Mouse (Mus musculus) hindbrain, embryonic 12.5 days (tissue): Measurements from ENCODE around the gene Raver2. TPM values are rescaled to one million over a fixed set of nuclear protein-coding genes. Genes with fewer than 3 reads are reported as not detected.
"Not testable (repeated sequence)": the region's sequence is repeated elsewhere in the genome, so short reads cannot be mapped to it uniquely, and the experiment has no call there.

Source experiments
- ATAC-seq: fragments of 200-750 bp; cut with Nextera tagmentation; 2 replicates; pipeline ENCODE4 v1.8.0; 2017; ENCODE audit warnings: moderate TSS enrichment; ENCODE audit not compliant: low FRiP score
- H3K27ac ChIP-seq: fragments of 300-500 bp; sonication (generic); 2 replicates; pipeline ENCODE4 v1.5.1; 2016; ENCODE audit warnings: mild to moderate bottlenecking
- H3K27me3 ChIP-seq: fragments of 300-500 bp; sonication (generic); 2 replicates; pipeline ENCODE4 v1.6.1; 2016; ENCODE audit warnings: mild to moderate bottlenecking
- H3K36me3 ChIP-seq: fragments of 300-500 bp; sonication (generic); 2 replicates; pipeline ENCODE4 v1.6.1; 2016; ENCODE audit warnings: mild to moderate bottlenecking
- H3K4me1 ChIP-seq: fragments of 300-500 bp; sonication (generic); 2 replicates; pipeline ENCODE4 v1.6.1; 2016
- H3K4me2 ChIP-seq: fragments of 300-500 bp; sonication (generic); replicated peaks from 2 replicates; pipeline ENCODE4 v1.6.1; 2016; ENCODE audit warnings: mild to moderate bottlenecking
- H3K4me3 ChIP-seq: fragments of 300-500 bp; sonication (generic); 2 replicates; pipeline ENCODE4 v1.5.1; 2016; ENCODE audit warnings: mild to moderate bottlenecking
- H3K9ac ChIP-seq: fragments of 300-500 bp; sonication (generic); 2 replicates; pipeline ENCODE4 v1.6.1; 2016; ENCODE audit warnings: mild to moderate bottlenecking, moderate library complexity
- H3K9me3 ChIP-seq: fragments of 300-500 bp; sonication (generic); replicated peaks from 2 replicates; pipeline ENCODE4 v1.6.1; 2016; ENCODE audit warnings: mild to moderate bottlenecking
- WGBS: fragments of 180-500 bp; shearing (Covaris S2); methylation state at CpG from one replicate; pipeline ENCODE4 v1.1.7; 2016; 5-methylcytosine and 5-hydroxymethylcytosine counted together
- polyA plus RNA-seq: library from polyadenylated mRNA; unstranded; fragments of >200 nt; fragmentation: Nextera tagmentation; extraction: Ambion mirVana; gene quantifications from 2 replicates; pipeline ENCODE4 v1.2.1, GENCODE M21; 2016

Gene Raver2
- polyA plus RNA-seq, 1 experiment from 2014 or later = 13.1 TPM

DNA sequence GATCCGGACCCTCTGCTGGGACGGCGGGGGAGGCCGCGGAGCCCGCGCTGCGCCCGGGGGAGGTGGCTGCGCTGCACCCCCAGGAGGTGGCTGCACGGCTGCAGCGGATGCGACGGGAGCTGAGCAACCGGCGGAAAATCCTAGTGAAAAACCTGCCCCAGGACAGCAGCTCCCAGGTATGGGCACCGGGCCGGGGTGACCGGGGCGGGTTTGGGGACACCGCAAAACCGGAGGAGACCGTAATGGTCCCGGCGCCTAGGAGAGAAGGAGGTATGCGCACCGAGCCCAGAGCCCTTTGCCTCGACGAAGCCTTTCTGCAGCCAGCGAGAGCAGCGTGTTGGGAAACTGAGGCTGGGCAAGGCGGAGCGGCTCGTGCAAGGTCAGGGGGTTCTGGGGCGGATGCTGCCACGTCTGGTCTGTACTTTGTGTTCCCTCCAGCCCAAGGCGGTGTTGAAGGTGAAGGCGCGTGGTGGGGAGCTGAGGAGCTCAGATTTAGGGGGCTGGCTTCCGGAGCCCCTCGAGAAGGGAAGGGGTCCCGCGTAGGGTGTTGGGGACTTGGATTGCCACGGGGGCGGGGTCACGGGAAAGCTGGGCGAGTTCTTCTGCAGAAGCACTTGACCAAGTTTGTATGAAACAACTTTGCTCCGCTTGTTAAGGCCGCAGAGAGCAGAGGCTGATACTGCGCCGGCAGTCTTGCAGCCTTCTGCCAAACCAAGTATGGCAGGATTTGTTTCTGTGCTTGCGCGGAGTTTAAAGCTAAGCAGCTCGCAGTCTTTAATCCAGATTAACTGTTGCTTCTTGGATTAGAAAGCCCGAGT lies 580 bp downstream of the Raver2 start:
- H3K4me3 ChIP-seq = peak overlapping the region; percentile 85
- H3K27me3 ChIP-seq = 0 out of 2 replicates have a peak, but pooled peaks cover 3% of the 10 kb centered on the region
- no peaks in the 10 kb centered on the region for H3K9me3 ChIP-seq
- peak; percentile 73 for ATAC-seq
- peak overlapping the region; percentile 91 for H3K4me2 ChIP-seq
- under 1% methylated on average over 55 of the region's 55 CpGs for WGBS
- peaks cover 3% of the 10 kb centered on the region; the same call in 1 of the 2 replicates for H3K4me1 ChIP-seq
- peak overlapping the region; percentile 30; the same call in 1 of the 2 replicates for H3K27ac ChIP-seq
- peak overlapping the region; percentile 88 for H3K9ac ChIP-seq
- H3K36me3 ChIP-seq = no peaks in the 10 kb centered on the region

GRCm38 (mm10) chr4:101071570-101071969 lies 2.8 kb downstream of the Raver2 start:
- Histone ChIP-seq H3K9ac (no peak overlapping the region), H3K4me1 (peaks cover 3% of the 10 kb centered on the region; the same call in 1 of the 2 replicates), H3K4me3 (no peak overlapping the region), H3K4me2 (no peak overlapping the region), H3K27me3 (0 out of 2 replicates have a peak, but pooled peaks cover 3% of the 10 kb centered on the region), H3K36me3 (no peaks in the 10 kb centered on the region), H3K9me3 (no peaks in the 10 kb centered on the region), H3K27ac (no peak overlapping the region)
- WGBS = 86% methylated on average over 4 of the region's 4 CpGs
- ATAC-seq = no peak

DNA sequence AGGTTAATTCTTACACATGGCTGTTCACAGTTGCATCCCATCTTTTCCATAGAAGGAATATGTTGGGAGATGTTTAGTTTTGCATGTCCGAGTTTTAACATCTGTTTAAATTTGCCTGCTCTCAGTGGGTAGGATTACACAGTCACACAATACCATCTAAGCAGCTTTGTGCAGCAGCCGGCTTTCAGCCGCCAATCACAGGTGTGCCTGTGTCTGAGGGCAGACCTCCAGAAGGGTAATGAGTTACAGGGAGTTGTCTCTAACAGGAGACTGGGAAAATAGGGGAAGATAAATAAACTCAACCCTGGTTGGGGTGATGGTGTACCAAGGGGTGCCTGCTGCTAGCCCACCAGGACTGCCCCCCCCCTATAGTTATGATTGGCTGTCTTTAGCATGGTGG lies 7.6 kb downstream of the Raver2 start:
- Histone ChIP-seq H3K9ac (no peak overlapping the region), H3K4me3 (no peak overlapping the region), H3K4me2 (no peak overlapping the region), H3K36me3 (no peaks in the 10 kb centered on the region), H3K27me3 (no peaks in the 10 kb centered on the region), H3K27ac (no peak overlapping the region), H3K4me1 (peaks cover 3% of the 10 kb centered on the region; the same call in 1 of the 2 replicates), H3K9me3 (no peaks in the 10 kb centered on the region)
- no peak for ATAC-seq
- WGBS = 50% methylated on average over 3 of the region's 3 CpGs

- Histone ChIP-seq H3K4me1 (peaks cover 17% of the 10 kb centered on the region), H3K4me2 (no peak overlapping the region), H3K4me3 (no peak overlapping the region), H3K9me3 (no peaks in the 10 kb centered on the region), H3K27ac (no peak overlapping the region), H3K27me3 (no peaks in the 10 kb centered on the region), H3K9ac (no peak overlapping the region), H3K36me3 (no peaks in the 10 kb centered on the region)
- ATAC-seq = no peak
- WGBS = 74% methylated on average over 3 of the region's 3 CpGs
Measured at GRCm38 (mm10) chr4:101080016-101080415, 11.2 kb downstream of the Raver2 start.

- Histone ChIP-seq H3K27ac (peak overlapping the region; percentile 44; the same call in 1 of the 2 replicates), H3K4me3 (no peak overlapping the region), H3K4me2 (peak overlapping the region; percentile 24)
Measured at GRCm38 (mm10) chr4:101082176-101082888, 13.5 kb downstream of the Raver2 start.

GRCm38 (mm10) chr4:101084863-101085262 lies 16.1 kb downstream of the Raver2 start:
- no peak for ATAC-seq
- H3K27me3 ChIP-seq = no peaks in the 10 kb centered on the region
- no peak overlapping the region for H3K27ac ChIP-seq
- peaks cover 14% of the 10 kb centered on the region for H3K4me1 ChIP-seq
- no peak overlapping the region for H3K9ac ChIP-seq
- WGBS = 96% methylated on average over 4 of the region's 4 CpGs
- H3K4me3 ChIP-seq = no peak overlapping the region
- no peak overlapping the region for H3K4me2 ChIP-seq
- no peaks in the 10 kb centered on the region for H3K36me3 ChIP-seq
- H3K9me3 ChIP-seq = no peaks in the 10 kb centered on the region

More at GRCm38 (mm10) chr4:101082176-101082888, 13.5 kb downstream of the Raver2 start:
- Histone ChIP-seq H3K36me3 (no peaks in the 10 kb centered on the region), H3K4me1 (peaks cover 17% of the 10 kb centered on the region), H3K27me3 (no peaks in the 10 kb centered on the region), H3K9ac (no peak overlapping the region), H3K9me3 (no peaks in the 10 kb centered on the region)
- WGBS = 17% methylated on average over 17 of the region's 17 CpGs
- ATAC-seq = peak; percentile 61; the same call in 1 of the 2 replicates

DNA sequence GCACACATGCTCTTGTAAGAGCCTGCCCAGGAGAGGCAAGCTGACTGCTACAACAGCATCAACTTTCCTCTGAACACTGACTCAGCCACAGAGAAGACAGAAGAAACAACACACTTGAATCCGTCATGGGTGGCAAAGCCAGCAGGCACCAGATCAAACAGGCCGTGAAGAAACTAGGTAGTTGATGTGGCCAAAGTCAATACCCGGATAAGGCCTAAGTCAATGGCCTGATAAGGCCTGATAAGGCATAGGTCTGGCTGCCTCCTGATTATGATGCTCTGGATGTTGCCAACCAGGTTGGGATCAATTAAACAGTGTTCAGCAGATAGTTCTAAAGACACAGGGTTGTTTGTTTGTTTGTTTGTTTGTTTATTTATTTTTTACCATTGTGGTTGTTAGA lies 17.3 kb downstream of the Raver2 start:
- no peaks in the 10 kb centered on the region for H3K9me3 ChIP-seq
- no peak overlapping the region for H3K9ac ChIP-seq
- 95% methylated on average over 3 of the region's 3 CpGs for WGBS
- H3K36me3 ChIP-seq = no peaks in the 10 kb centered on the region
- H3K27ac ChIP-seq = no peak overlapping the region
- H3K4me2 ChIP-seq = no peak overlapping the region
- H3K27me3 ChIP-seq = no peaks in the 10 kb centered on the region
- no peak overlapping the region for H3K4me3 ChIP-seq
- peaks cover 14% of the 10 kb centered on the region for H3K4me1 ChIP-seq
- no peak for ATAC-seq

- H3K4me3 ChIP-seq = no peak overlapping the region
- no peaks in the 10 kb centered on the region for H3K27me3 ChIP-seq
- H3K27ac ChIP-seq = no peak overlapping the region
- H3K36me3 ChIP-seq = no peaks in the 10 kb centered on the region
- H3K4me2 ChIP-seq = no peak overlapping the region
- 29% methylated on average over 1 of the region's 1 CpGs for WGBS
- H3K4me1 ChIP-seq = peaks cover 2% of the 10 kb centered on the region
- no peak overlapping the region for H3K9ac ChIP-seq
- no peaks in the 10 kb centered on the region for H3K9me3 ChIP-seq
- ATAC-seq = no peak
Measured at GRCm38 (mm10) chr4:101087721-101088120, 18.9 kb downstream of the Raver2 start.

DNA sequence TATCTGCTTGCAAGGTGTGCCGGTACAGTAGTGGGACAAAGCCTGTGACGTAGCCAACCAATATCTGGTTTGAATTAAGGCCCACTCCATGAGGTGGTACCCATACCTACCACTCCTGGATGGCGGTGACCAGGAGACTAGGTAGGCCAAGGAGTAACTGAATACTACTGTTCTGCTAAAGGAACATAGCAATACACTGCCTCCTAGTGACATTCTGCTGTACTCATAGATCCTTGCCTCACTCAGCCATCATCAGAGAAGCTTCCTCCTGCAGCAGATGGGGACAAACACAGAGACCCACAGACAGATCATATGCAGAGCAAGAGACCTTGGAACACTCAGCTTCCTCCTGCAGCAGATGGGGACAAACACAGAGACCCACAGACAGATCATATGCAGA lies 21.8 kb downstream of the Raver2 start:
- H3K27ac ChIP-seq, H3K9me3 ChIP-seq, H3K4me3 ChIP-seq, ATAC-seq, H3K36me3 ChIP-seq, H3K4me2 ChIP-seq, H3K27me3 ChIP-seq, H3K4me1 ChIP-seq, H3K9ac ChIP-seq: not testable (repeated sequence)
- WGBS = 92% methylated on average over 3 of the region's 3 CpGs

DNA sequence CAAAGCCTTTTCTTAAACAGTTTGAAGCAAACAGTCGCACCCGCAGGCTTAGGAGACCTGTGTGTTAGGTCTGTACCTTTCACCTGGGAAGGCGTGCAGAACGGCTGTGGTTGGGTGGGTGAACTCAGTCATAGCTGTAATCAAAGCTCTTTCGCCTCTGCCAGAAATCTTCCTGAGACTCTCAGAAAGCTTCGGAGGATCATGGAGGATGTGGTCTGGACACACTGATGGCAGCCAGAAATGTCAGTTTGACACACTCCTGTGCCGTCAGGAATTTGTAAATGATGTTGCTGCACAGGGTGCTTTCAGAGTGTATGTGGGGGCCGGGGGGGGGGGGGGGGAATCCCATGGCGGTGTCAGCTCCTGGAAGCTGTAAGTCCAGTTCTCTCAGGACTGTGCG lies 24.5 kb downstream of the Raver2 start:
- Histone ChIP-seq H3K4me1 (0 out of 2 replicates have a peak, but pooled peaks cover 5% of the 10 kb centered on the region), H3K36me3 (no peaks in the 10 kb centered on the region), H3K4me2 (no peak overlapping the region), H3K27me3 (no peaks in the 10 kb centered on the region), H3K27ac (no peak overlapping the region), H3K9me3 (no peaks in the 10 kb centered on the region), H3K9ac (no peak overlapping the region), H3K4me3 (no peak overlapping the region)
- 79% methylated on average over 10 of the region's 10 CpGs for WGBS
- ATAC-seq = no peak

DNA sequence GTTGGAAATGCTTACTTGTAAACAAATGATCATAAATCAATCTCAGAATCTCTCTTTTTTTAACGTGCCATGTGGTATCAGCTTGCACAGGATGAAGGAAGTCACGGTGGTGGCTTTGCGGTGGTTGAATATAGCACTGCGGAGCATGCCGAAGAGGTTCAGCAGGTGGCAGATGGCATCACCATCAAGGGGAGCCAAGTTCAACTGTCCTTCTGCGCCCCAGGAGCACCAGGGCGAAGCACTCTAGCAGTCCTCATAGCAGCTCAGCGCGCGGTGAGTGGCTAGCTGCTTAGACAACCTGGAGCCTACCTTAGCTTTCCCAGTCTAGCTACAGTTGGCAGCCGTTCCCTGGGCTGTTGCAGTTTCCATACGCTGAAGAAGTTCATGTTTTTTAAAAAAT lies 38.3 kb downstream of the Raver2 start:
- no peak overlapping the region for H3K4me2 ChIP-seq
- H3K4me1 ChIP-seq = no peaks in the 10 kb centered on the region
- no peak overlapping the region for H3K4me3 ChIP-seq
- H3K36me3 ChIP-seq = peaks cover 22% of the 10 kb centered on the region
- H3K9me3 ChIP-seq = peaks cover 11% of the 10 kb centered on the region; the same call in 1 of the 2 replicates
- no peak for ATAC-seq
- H3K9ac ChIP-seq = no peak overlapping the region
- H3K27me3 ChIP-seq = no peaks in the 10 kb centered on the region
- 93% methylated on average over 12 of the region's 12 CpGs for WGBS
- H3K27ac ChIP-seq = no peak overlapping the region

DNA sequence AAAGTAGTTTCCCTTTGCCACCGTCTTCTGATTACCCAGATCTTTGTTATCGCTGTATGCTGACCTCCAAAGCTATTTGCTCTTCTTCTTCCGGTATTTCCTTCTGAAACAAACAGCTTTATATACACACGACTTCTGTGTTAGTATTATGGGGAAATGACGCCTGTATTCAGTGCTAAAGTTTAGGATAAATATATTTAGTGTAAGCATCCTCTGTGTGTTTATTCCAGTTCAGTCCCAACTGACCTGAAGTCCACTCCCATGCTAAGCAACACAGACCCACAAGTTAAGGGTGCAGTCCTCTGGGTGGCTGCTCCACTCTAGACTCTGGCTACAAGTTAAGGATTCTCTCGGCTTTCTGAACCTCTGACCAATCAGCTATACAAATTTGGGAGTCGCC lies 52.2 kb downstream of the Raver2 start:
- Histone ChIP-seq H3K27me3 (no peaks in the 10 kb centered on the region), H3K4me3 (no peak overlapping the region), H3K36me3 (peaks cover 7% of the 10 kb centered on the region), H3K27ac (no peak overlapping the region), H3K4me1 (no peaks in the 10 kb centered on the region), H3K9me3 (no peaks in the 10 kb centered on the region), H3K9ac (no peak overlapping the region), H3K4me2 (no peak overlapping the region)
- WGBS = 88% methylated on average over 7 of the region's 7 CpGs
- no peak for ATAC-seq
